Mouse (Mus musculus) right cerebral cortex, postnatal 36 days (tissue): Measurements from ENCODE around the gene Mmp28.
A peak's percentile ranks its signal among the peaks of the same experiment; 100 is the strongest.

Experiments used
- DNase-seq, 2 experiments: peaks; one replicate each; pipeline ENCODE4 v3.0.0; 2022; ENCODE audit warnings: low spot score in 2 of 2, mixed read lengths in 1 of 2

Gene Mmp28

DNA sequence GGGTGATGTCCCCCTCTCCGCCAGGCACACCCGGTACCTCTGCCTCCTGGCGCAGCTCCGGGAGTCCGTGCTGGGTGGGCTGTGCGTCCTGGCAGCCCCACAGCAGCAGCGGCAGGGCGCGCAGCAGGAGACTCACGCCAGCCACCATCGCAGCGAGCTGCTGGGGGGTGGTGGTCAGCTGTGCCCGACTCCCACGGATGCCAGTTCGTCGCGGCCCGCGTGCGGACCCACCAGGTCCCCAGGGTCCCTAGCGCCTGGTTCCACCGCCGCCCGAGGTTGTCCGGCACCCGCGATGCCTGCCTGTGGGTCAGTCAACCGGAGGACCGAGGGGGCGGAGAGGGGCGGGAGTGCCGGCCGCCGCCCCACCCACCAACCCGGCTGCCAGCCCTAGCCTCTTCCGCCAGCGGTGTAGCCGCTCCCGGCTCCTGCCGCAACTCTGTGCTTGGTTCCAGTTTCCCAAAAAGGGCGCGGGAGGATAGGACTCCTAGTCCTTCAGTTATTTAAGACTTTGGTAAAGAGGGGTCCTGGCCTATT lies at the start of gene Mmp28:
Mmp28 (minus strand) TSS at position 361 of the 534 bp plus-strand sequence.
- DNase-seq = no peak

DNA sequence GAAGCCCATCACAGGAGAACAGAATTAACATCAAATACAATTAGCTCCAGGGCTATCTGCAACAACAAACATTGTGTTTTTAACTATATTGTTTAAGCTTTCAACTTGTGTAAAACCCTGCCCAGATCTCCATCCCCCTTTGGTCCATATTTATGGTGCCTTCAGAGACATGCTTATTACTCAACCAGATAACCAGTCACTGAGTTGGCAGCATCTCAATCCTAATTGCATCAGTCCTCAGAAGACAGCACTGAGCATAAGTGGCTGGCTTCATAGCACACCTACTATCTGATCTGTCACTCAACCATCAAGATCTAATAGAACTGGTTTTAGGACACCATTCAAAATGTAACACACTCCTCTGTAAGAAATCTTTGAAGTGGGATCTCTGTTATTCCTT lies 46.6 kb upstream of the Mmp28 start:
- no peak for DNase-seq

DNA sequence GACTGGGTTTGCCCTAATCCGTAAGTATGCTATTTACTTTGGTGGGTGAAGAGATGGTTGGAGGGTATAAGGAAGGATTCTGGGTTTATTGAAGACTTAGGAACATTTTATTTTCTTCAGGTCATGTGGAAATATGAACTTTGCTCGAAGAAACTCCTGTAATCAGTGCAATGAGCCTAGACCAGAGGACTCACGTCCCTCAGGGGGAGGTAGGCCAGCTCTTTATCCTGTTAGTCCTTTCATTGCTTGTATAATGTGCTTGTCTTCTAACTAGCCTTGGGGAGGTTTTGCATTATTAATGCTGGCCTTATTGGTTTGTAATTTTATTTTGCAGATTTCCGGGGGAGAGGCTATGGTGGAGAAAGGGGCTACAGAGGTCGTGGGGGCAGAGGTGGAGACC lies 41.4 kb upstream of the Mmp28 start:
- DNase-seq = no peak

DNA sequence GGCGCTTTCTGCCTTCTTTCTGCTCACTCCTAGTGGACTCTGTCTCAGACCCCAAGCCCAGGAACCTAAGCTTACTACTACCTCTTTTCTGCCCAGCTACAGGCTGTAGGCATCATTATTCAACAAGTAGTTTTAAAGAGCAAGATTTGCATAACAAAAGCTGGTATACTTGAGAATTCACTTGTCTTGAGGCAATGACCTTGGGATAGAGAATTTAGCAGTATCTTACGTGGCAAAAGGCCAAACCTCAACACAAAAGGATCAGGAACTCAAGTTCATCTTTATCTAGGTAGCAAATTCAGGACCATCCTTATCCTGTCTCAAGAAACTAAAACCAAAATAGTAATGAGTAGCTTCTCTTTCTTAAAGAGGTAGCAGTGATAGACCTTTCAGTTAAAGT lies 32.7 kb upstream of the Mmp28 start:
- no peak for DNase-seq

DNA sequence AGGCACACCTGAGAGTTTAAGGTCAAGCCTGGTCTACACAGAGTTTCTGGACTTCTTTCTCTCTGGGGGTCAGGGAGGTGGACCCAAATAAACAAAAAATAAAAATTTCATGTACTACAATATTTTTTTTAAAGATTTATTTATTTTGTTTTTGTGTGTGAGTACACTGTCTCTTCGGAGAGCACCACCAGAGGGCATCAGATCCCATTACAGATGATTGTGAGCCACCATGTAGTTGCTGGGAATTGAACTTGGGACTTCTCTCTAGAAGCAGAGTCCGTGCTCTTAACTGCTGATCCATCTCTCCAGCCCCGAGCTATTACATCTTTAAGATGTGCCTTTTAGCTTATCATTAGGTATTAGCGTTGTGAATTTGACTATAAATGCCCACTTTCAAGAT lies 28.6 kb upstream of the Mmp28 start:
- no peak for DNase-seq

DNA sequence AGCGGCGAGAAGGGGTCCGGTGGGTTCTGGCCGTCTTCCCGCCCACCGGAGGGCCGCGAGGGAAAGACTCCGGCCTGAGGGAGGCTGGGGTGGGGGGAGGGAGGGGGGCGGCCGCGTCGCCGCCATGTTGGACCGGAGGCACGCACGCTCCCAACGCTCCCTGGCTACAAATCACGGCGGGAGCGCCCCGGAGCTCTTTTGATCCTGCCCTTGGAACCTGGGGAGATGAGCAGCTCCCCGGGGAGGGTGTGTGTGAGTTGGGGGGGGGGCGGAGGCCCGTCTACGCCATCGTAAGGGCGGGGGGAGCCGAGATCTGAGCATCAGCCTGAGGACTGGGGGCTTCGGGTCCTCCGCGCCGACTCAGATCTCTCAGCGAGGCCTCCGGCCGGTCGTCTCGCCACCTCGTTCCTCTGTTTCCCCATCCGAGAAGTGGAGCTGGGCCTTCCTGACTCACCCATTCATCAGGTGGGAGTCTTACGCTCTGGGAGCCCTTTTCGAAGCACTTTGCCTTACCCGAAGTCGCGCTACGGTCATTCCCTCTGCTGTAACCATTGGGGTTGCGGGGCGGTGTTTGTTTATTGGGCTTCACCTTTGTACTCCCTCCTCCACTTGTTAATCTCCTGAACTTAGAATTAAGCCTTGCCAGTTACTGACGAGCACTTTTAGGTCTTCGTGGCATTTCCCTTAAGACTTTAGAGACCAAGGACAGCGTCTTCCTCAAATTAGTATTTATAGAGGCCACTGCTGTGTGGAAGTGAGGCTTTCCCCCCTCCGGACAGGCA lies 10.6 kb upstream of the Mmp28 start:
- DNase-seq = no peak

DNA sequence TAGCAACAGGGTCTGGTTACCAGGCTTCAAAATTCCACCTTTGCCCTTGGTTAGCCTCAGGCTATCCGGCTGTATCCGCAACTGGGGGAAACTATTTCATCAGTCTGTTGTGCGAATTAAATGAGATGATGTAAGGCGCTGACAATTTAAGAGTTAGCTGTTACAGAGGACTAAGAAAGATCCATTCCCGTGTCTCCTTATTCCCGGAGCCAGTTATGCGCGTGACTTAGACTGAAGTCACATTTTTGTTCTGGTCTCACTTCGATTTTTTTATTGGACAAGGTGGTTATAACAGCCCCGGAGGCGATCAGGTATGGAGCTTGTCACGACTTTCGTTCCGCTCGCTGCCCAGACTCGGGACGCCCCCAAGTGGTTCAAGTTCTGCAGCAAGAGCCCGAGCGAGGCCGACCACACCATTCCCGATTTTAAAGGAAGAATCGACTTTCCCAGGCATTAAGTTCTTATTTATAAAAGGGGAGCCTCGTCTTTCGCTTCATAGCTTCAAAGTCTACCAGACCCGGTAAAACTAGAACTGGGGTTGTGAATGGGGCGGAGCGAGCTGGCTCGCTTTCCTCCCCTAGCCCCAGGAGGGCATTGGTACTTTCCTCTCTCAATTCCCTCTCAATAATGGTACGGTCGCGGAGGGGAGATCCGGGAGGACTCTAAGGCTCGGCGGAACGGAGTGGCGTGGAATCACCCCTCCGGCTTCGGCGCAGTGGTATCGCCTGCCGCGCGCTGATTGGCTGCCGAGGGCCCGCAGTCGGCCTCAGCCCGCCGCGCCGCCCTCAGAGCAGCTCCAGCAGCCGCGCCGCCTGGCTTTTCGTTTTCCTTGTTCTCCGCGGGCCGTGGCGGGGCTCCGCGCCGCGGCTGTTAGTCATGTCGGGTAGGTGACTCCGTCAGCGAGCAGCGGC lies 9.7 kb upstream of the Mmp28 start, which contains the start of gene Taf15:
Taf15 (plus strand) TSS at position 763 of the 911 bp plus-strand sequence.
- DNase-seq = peak; percentile 96 to 97

DNA sequence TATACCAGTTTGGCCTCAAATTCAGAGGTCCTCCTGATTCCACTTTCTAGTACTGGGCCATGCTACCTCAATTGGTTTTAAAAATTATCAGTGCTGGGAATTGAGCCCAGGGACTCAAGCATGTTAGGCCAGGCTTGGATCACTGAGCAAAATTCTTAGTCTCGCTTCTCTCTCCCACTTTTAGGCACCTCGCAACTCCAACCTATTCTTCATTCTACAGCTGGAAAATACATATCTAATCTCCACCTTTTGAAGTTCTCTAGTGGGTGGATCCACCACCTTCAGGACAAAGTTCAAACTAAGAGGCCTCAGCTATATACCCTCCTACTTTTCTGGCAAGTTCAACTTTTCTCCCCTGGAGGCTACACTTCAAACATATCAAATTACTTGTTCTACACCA lies 8.9 kb upstream of the Mmp28 start:
- no peak for DNase-seq

DNA sequence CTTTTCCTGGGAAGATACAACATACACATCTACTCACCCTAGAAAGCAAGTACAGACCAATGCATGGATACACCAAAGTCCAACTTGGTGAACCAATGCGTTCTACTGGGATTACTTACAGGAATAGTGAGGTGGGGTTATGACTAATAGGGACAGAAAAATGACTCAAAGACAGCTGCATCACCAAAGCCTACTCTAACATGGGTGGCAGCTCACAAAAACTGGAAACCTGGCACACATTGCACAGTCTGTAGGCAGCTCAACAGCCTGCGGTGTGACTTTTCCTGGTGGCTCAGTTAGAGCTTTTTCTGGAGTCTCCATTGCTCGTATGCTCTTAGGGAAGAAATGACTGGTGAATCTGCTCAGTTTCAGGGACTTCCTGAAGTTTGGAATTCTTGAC lies 5.9 kb upstream of the Mmp28 start:
- no peak for DNase-seq

DNA sequence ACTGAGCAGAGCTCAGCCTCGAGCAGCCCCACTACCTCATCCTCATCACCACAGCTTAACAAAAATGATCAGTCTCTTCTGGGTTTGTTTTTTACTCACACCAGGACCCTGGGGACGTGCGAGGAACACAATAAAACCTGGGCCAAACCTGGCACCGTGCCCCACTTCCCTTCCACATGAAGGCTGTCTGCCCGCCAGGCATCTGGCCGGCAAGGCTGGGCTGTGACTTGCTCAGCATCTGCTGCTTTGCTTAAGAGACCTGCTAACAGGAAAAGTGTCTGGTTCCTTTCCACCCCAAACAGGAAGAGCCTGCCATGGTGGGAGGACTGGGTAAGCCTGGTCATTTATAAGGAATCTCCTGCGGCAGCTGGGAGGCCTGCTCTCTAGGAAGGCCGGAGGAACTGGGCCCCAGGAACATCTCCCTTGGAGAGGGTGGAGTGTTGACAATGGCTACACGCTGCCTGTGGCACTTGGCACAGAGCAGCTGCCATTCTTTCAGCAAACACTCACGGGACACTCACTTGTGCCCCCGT lies 4.3 kb upstream of the Mmp28 start:
- no peak for DNase-seq

DNA sequence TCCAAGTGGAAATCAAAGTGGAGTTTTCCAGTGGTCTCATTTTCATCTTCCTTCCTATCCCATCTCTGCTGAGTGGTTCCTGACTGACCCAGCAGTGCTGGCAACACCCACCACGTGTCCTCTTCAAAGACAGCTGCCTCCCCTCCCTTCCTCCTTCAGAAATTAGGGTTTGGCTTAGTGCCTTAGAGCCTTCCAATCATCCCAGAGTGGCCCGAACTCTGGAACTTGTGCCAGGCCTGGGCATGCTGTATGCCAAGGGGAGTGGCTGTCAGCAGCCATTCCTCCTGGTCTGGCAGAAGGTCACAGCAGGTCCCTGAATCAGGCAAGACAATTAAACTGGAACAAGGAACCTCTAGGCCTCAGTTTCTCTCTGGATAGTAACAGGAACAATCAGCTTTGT lies 3.1 kb upstream of the Mmp28 start:
- DNase-seq = no peak

DNA sequence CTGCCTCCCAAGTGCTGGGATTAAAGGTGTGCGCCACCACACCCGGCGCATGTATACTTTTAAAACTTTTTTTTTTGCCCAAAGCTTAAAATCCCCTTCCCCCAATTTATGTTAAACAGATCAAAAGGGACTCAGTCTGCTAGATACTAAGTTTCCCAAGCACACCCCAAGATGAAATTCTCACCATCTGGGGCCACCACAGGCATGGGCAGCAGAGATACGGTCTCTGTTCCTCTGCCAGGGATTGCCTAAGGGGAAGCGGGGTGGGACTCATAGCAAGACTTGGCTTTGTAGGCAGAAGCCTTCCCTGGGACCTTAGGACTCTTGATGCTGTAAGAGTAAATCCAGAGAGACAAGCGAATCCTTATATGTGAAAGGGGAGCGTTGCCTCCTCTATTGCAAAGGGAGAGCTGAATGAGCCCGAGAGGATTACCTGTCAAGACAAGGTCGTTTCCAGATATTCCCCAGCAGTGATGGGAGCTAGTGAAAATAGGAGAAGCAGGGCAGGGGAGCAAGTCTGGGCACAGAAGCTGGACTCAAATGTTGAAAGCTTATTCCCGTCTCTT lies 1.3 kb downstream of the Mmp28 start:
- no peak for DNase-seq

DNA sequence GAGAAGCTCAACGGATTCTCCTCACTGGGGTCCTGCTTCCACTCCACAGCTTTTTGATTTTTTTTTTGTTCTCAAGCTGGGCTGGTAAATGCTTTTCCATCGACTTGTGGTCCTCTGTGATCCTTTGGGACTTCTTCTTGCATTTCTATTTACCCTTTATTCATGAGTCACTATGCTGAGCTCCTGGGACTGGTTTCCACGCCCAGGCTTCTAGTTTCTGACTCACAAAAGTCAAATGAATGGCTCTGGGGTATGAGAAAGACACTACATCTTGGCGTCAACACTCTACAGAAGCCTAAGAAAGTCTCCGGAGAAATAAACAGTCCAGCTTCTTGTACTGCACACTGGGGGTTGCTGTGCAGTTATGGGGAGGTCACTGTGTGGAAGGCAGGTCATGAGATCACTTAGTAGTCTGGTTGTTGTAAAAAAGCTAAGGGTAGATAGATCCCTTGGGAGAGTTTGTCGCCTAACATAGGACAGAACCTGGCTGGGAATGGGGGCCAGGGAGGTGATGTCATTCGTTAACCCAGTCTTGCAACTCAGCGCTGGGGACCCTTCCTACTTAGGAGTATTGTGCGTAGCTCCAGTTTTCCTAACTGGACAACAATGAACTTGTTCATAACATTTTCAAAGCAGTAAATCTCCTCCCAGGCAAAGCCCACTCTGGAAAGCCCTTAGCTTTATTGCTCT lies 4.8 kb downstream of the Mmp28 start:
- no peak for DNase-seq

DNA sequence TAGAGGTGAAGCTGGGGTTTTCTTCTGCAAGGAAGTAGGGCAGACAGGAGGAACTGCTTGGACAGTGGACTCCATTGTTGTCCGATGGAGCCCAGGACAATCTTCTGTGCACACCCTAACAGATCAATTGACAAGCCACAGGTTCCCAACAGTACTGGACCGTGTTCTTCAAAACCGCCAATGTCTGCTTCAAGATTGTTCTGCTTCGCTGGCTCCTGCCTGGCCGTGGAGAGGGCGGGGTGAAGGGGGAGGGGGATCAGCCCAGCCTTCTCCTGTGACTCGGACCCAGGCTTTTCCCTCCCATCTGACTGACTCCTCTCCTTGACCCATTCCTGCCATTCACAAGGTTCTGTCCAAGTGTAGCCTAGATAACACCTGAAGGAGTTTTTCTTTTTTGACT lies 5.6 kb downstream of the Mmp28 start:
- no peak for DNase-seq

DNA sequence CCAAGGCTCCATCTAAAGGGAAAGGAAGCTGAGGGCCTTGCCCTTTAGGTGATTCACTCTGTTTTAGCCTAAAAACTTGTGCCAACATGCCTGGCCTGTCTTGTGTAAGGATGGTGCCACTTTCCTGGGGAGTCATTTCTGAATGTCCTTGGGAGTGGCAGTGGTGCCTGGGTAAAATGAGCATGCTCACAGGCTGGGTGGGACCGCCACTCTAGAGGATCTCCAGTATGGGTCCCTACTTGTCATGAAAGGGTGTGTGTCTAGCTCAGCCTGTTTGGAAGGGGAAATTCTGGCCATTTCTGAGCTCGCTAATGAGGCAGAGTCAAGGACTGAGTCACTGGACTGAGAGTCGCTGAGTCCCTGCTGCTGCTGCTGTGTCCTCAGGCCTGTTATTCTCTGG lies 7.3 kb downstream of the Mmp28 start:
- DNase-seq = no peak

DNA sequence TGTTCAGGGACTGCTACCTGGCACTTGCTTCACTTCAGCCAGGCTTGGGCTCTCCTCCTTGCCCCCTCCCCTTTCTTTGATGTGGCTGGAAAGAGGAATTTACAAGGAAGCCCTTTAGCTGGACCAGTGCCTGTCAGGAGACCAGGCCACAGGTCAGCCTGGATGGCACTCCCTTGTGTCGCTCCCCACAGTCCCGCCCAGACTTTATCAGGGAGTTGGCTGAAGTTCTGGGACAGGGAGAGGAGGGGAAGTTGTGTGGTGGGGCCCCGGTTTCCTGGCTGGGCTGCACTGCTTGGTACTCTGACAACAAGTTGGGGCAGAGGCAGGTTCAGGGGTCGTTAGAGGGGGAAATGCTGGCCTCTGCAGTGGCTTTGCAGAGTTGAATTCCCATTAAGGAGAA lies 8.3 kb downstream of the Mmp28 start:
- no peak for DNase-seq

DNA sequence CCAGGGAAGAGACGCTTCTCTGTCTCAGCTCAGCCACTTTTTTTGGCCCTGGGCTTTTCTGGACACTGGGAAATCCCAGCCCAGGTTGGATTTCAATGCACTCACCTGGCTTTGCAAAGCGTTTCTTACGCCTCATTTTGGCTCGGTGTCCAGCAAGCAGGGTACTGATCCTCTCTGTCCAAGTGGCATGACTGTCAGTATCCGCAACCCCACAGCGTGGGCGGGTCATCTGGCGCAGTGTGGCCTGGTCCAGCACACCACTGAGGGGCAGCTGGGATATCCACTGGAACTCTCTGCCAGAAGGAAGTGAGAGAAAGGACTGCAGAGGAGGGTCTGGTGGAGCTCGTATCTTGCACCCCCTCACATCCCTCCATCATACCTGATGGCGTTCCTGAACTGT lies 11.6 kb downstream of the Mmp28 start:
- DNase-seq = no peak

DNA sequence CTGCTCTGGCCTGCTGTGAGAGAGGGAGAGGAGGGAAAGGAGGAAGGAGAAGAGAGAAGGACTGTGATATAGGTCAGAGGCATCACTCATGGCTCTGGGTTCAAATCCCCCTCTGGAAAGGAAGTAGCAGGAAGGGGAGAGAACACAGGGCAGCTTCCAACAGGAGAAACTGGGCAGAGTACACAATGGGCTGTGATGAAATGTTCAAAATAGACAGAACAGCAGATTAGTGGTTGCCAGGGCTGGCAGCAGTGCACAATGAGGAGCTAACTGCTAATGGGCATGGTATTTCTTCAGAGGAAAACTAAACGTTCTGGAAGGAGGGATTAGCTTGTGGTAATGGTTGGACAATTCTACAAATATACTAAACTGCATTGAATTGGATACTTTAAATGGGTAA lies 12.3 kb downstream of the Mmp28 start:
- DNase-seq = no peak

DNA sequence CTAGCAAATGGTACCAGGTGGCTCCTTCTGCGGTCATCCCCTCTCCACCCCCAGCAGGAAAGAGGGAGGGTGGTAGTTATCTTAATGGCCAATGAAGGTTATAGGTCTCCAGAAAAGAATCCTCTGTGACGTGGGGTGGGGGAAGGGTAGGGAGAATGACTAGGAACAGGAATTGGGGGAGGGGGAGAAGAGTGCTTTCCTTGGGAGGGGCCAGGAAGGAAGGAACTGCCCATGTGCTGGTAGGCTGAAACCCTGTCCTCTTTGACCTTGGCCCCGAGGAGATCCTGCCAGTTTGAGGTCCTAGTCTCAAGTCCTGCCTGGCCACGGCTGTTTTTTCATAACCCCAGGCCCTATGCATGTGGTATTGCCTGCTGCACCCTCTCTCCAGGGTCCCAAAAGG lies 13.6 kb downstream of the Mmp28 start:
- no peak for DNase-seq

DNA sequence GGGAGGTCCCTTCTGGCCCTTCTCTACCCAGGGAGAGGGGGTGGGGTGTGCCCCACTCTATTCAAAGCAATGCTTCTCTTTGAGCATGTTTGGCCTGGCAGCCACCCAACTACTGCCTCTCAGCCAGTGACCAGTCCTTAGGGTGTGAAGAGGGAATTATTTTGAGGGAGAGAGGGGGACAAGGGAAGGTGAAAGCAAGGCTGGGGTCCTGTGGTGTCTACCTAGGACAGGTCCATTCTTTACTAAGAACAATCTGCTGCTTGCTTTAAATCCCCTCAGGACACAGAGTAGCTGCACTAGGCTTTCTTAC lies 14.0 kb downstream of the Mmp28 start:
- no peak for DNase-seq

DNA sequence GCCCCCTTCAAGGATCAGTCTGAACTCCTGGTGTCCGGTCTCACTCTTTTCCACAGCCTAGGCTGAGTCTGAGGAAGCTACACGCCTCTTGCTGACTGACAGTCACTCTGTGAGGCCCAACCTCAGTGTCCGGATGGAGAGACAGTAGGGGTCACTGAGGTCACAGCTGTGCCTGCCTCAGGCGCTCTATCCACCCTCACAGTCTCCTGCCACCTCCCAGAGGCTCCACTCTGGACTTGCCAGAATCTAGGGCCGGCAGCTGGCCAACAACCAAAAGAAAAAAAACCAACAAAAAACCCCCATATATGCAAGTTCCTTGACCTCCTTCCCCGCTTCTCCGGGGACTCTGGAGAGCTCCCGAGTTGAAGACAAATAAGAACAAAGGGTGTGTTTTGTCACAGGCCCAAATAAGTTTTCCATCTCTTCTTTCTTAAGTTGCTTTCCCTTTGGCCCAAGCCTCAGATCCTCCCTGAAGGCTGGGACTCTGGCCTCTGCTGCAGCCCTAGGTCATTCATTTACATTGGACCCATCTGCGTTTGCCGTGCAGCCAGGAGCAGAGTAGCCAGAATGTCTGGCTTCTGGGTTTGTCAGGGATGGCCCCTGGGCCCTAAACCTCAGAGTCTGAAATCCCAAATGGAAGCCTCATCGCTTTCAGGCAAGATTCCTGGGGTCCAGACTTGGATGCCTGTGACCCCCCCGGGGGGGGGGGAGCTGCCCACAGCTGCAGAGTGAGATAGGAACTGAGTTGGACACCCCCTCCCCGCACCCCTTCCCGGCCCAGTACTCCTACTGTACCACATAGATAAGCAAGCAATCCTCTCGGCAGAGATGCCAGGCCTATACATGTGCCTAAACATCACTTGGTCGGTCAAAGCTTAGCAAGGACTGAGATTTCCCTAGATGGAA lies 14.6 kb downstream of the Mmp28 start:
- DNase-seq = no peak
